Mouse (Mus musculus): ENCODE results near the gene Coq4. TPM values are rescaled to one million over a fixed set of nuclear protein-coding genes. Genes with fewer than 3 reads are reported as not detected.

The Coq4 gene
- polyA plus RNA-seq, 1 experiment from 2014 or later = 31.8 TPM

GRCm38 (mm10) chr2:29802827-29803201 is 15.5 kb downstream of the Coq4 start:
- H3K4me3 ChIP-seq = peak overlapping the region; percentile 88
- no peaks in the 10 kb centered on the region for H3K27me3 ChIP-seq
- ATAC-seq (ENCODE audit: insufficient number of reproducible peaks, insufficient read depth, low FRiP score, low TSS enrichment) = no peak
- H3K4me1 ChIP-seq = peaks cover 7% of the 10 kb centered on the region
- peak overlapping the region; percentile 87 for H3K9ac ChIP-seq
- no peaks in the 10 kb centered on the region for H3K9me3 ChIP-seq
- WGBS = under 1% methylated on average over 39 of the region's 39 CpGs
- H3K36me3 ChIP-seq = peaks cover 38% of the 10 kb centered on the region
- H3K27ac ChIP-seq = peak overlapping the region; percentile 84
- H3K4me2 ChIP-seq (replicated peaks) = peak overlapping the region; percentile 85

DNA sequence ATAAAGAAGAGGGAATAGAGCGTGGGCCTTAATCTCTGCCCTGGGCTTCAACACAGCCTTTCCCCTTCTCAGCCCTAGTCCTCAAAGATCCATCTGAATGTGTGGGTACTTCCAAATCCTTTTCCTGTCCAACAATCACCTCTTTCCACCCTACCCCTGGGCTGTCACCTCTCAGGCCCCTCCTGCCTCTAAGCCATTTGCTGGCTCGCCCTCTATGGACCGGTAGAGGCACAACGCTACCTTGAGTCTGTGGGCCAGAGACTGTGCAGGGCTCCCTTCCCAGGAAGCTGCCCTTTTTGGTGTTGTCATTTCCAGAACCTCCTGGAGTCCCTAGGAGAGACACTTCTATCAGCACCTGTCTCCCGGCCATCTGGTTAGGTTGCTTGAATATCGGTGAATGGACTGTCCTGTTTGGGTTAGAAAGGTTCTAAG is 16.1 kb downstream of the Coq4 start:
- H3K9me3 ChIP-seq = no peaks in the 10 kb centered on the region
- peak overlapping the region; percentile 88 for H3K4me3 ChIP-seq
- H3K36me3 ChIP-seq = peaks cover 44% of the 10 kb centered on the region
- no peak for ATAC-seq (ENCODE audit: insufficient number of reproducible peaks, insufficient read depth, low FRiP score, low TSS enrichment)
- H3K4me2 ChIP-seq (replicated peaks) = peak overlapping the region; percentile 85
- WGBS = 21% methylated on average over 6 of the region's 6 CpGs
- H3K27ac ChIP-seq = peak overlapping the region; percentile 84; the same call in 1 of the 2 replicates
- H3K27me3 ChIP-seq = no peaks in the 10 kb centered on the region
- H3K4me1 ChIP-seq = peaks cover 7% of the 10 kb centered on the region
- H3K9ac ChIP-seq = peak overlapping the region; percentile 87

DNA sequence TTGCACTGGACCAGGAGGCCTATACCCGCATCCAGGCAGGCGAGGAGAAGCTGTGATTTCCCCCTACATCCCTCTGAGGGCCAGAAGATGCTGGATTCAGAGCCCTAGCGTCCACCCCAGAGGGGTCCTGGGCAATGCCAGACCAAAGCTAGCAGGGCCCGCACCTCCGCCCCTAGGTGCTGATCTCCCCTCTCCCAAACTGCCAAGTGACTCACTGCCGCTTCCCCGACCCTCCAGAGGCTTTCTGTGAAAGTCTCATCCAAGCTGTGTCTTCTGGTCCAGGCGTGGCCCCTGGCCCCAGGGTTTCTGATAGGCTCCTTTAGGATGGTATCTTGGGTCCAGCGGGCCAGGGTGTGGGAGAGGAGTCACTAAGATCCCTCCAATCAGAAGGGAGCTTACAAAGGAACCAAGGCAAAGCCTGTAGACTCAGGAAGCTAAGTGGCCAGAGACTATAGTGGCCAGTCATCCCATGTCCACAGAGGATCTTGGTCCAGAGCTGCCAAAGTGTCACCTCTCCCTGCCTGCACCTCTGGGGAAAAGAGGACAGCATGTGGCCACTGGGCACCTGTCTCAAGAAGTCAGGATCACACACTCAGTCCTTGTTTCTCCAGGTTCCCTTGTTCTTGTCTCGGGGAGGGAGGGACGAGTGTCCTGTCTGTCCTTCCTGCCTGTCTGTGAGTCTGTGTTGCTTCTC is 28.5 kb downstream of the Coq4 start:
- Histone ChIP-seq H3K9me3 (no peaks in the 10 kb centered on the region), H3K36me3 (peaks cover 57% of the 10 kb centered on the region), H3K27me3 (no peaks in the 10 kb centered on the region), H3K4me1 (peaks cover 13% of the 10 kb centered on the region; the same call in 1 of the 2 replicates), H3K4me2 (replicated peaks) (no peak overlapping the region), H3K4me3 (no peak overlapping the region), H3K27ac (no peak overlapping the region), H3K9ac (no peak overlapping the region)
- WGBS = 80% methylated on average over 11 of the region's 11 CpGs
- no peak for ATAC-seq (ENCODE audit: insufficient number of reproducible peaks, insufficient read depth, low FRiP score, low TSS enrichment)

DNA sequence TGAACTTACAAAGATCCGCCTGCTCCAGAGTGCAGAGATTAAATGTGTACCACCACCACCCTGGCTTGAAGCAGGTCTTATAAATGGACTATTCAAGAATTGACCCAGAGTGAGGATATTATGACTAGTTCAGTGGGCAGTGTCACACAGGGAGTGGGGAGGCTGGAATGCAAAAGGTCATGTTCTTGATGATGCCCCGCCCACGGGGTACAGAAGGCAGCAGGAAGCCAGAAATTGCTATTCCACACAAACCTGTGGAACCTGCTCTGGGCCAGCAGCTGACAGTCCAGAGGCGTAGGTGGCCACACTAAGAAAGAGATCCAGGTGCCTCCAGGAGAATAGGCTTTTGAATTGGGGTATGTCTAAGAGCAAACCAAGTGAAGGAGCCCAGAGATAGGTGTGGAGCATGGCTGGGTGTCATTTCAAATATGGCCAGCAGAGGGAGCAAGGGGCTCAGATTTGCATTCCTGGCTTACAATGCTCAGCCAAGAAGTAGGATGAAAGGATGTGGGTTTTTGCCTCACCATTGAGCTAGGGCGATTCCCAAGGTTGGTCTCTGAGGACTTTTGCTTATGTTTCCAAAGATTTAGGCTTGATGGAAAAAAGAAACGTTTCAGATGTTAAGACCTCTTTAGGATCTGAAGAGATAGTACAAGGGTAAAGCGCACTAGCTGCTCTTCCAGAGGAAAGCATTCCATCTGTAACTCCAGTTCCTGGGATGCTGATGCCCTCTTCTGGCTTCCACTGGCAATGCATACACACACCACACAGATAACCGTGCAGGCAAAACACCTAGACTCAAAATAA is 30.3 kb downstream of the Coq4 start:
- Histone ChIP-seq H3K4me3 (no peak overlapping the region), H3K27me3 (no peaks in the 10 kb centered on the region), H3K4me2 (replicated peaks) (0 out of 2 replicates have a peak overlapping the region, but pooled peaks have one; percentile 2), H3K9me3 (no peaks in the 10 kb centered on the region), H3K36me3 (peaks cover 39% of the 10 kb centered on the region), H3K4me1 (peaks cover 13% of the 10 kb centered on the region; the same call in 1 of the 2 replicates), H3K9ac (no peak overlapping the region), H3K27ac (no peak overlapping the region)
- WGBS = 34% methylated on average over 8 of the region's 8 CpGs
- ATAC-seq (ENCODE audit: insufficient number of reproducible peaks, insufficient read depth, low FRiP score, low TSS enrichment) = no peak

- peak overlapping the region; percentile 97; the same call in 1 of the 2 replicates for H3K27ac ChIP-seq
- no peaks in the 10 kb centered on the region for H3K9me3 ChIP-seq
- H3K4me2 ChIP-seq (replicated peaks) = peak overlapping the region; percentile 64; the same call in 1 of the 2 replicates
- H3K9ac ChIP-seq = no peak overlapping the region
- WGBS = 12% methylated on average over 2 of the region's 2 CpGs
- ATAC-seq (ENCODE audit: insufficient number of reproducible peaks, insufficient read depth, low FRiP score, low TSS enrichment) = no peak
- H3K27me3 ChIP-seq = no peaks in the 10 kb centered on the region
- H3K4me3 ChIP-seq = no peak overlapping the region
- H3K4me1 ChIP-seq = peaks cover 13% of the 10 kb centered on the region; the same call in 1 of the 2 replicates
- H3K36me3 ChIP-seq = peaks cover 22% of the 10 kb centered on the region
These were observed 32.1 kb downstream of the Coq4 start for GRCm38 (mm10) chr2:29819363-29819762.

DNA sequence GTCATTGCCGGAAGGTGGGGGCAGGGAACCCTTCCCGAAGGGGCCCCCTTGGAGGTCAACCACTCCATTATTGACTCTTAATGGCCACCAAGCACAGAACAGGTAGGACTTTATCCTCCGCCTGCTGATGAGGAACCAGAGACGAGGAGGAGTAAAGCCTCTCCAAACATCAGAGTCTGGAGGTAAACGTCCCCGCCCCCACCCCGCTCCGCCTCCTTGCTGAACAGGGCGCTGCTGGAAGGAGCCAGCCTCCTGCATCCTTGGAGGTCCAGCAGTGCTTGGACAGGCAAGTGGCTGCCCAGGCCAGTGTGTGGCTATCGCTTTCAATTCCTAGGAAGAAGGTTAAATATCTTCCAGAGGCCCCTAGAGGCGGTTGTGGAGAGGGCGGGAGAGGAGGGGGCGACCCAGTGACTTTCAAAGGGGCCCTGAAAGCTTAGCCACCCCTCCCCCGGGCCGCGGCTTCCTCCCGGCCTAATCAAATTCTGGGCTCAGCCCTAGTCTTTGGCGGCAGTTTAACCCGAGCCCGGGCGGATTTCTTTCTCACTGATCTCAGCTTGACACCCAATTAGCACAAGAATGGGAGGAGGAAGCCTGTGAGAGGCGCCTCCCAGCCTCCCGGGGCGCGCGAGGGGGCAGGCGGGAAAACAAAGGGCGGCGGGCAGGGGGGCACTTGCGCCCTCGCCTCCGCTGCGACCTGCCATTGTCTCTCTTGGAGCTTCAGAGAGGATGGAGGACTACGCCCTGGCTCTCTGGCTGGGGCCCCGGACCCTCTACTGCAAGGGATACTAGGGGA is 32.9 kb downstream of the Coq4 start, which contains the start of gene Urm1:
Gene Urm1 (plus strand): TSS at position 51 of the 793 bp plus-strand sequence.
- peak within 1 kb of the TSS; percentile 64 for H3K4me2 ChIP-seq (replicated peaks)
- H3K27me3 ChIP-seq = no peaks in the 10 kb centered on the region
- H3K9ac ChIP-seq = peak within 1 kb of the TSS; percentile 73
- no peaks in the 10 kb centered on the region for H3K9me3 ChIP-seq
- peak within 1 kb of the TSS; percentile 97 for H3K27ac ChIP-seq
- peaks cover 13% of the 10 kb centered on the region; the same call in 1 of the 2 replicates for H3K4me1 ChIP-seq
- WGBS = 1% methylated on average over 35 of the region's 35 CpGs
- H3K36me3 ChIP-seq = peaks cover 13% of the 10 kb centered on the region; the same call in 1 of the 2 replicates
- peak; percentile 63 for ATAC-seq (ENCODE audit: insufficient number of reproducible peaks, insufficient read depth, low FRiP score, low TSS enrichment)
- peak within 1 kb of the TSS; percentile 41 for H3K4me3 ChIP-seq

DNA sequence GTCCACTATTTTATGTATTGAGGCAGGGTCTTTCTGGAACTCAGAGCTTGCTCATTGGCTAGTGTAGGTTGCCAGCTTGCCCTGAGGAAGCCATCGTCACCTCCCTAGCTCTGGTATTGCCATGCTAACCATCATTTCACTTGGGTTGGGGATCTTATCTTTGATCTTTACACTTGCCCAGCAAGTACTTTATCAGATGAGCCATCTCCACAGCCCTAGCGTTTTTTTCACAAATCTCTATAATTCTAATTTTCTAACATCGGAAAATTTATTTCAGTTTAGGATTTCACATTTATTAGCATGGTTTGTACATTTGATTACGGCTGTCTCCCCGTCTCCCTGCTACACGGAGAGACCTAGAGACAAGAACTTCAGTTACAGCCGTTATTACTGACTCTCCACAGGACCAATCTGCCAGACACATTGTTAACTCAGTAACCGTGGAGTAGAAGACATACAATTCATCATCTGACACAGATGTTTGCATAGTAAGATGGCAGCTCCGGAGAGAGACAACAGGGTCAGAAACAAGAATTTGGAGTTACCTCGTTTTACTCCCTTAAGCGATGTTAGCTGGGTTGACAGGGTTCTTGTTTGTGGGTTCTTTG is 39.1 kb downstream of the Coq4 start:
- no peaks in the 10 kb centered on the region for H3K9me3 ChIP-seq
- H3K27ac ChIP-seq = peak overlapping the region; percentile 92
- H3K27me3 ChIP-seq = no peaks in the 10 kb centered on the region
- H3K36me3 ChIP-seq = no peaks in the 10 kb centered on the region
- H3K9ac ChIP-seq = peak overlapping the region; percentile 67
- 15% methylated on average over 11 of the region's 11 CpGs for WGBS
- H3K4me2 ChIP-seq (replicated peaks) = peak overlapping the region; percentile 64
- H3K4me1 ChIP-seq = 0 out of 2 replicates have a peak, but pooled peaks cover 14% of the 10 kb centered on the region
- peak overlapping the region; percentile 90 for H3K4me3 ChIP-seq
- ATAC-seq (ENCODE audit: insufficient number of reproducible peaks, insufficient read depth, low FRiP score, low TSS enrichment) = no peak

DNA sequence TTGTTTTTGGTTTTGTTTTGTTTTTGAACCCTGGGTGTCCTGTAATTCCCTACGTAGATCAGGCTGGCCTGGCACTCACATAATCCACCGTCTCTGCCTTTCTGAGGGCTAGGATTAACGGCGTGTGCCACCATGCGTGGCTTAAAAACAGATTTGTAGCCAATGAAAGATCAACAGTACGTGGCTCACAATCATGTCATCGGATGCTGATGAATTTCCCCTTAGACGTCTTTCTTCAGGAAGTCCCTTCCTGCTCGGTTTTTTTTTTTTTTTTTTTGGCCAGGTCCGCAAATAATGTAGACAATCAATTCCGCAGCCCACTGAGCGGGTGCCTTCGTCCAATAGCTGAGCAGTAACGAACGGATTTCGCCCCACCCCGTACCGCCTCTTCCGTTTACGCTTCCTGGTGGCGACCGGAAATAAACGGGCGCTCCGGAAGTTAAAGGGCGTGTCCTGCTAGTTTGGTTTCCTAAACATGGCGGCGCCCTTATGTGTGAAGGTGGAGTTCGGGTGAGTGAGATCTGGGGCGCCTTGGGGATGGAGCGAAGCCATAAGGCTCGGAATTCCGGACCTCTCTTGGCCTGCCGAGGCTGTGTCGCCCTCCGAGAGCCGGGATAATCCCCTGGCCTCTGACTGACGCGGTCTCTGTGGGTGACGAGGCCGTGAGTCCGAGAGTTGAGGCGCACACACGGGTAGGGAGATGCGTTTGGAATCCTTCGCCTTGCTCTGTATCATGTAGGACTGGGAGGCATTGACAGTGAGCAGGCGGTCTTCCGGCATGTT is 39.8 kb downstream of the Coq4 start:
- H3K4me3 ChIP-seq = peak overlapping the region; percentile 90
- under 1% methylated on average over 48 of the region's 48 CpGs for WGBS
- H3K9me3 ChIP-seq = no peaks in the 10 kb centered on the region
- H3K36me3 ChIP-seq = no peaks in the 10 kb centered on the region
- H3K4me1 ChIP-seq = 0 out of 2 replicates have a peak, but pooled peaks cover 14% of the 10 kb centered on the region
- peak overlapping the region; percentile 92 for H3K27ac ChIP-seq
- peak overlapping the region; percentile 88 for H3K4me2 ChIP-seq (replicated peaks)
- H3K9ac ChIP-seq = peak overlapping the region; percentile 79
- no peaks in the 10 kb centered on the region for H3K27me3 ChIP-seq
- ATAC-seq (ENCODE audit: insufficient number of reproducible peaks, insufficient read depth, low FRiP score, low TSS enrichment) = peak; percentile 91

GRCm38 (mm10) chr2:29827709-29828024 is 40.4 kb downstream of the Coq4 start:
- H3K4me3 ChIP-seq = peak overlapping the region; percentile 90
- H3K4me1 ChIP-seq = 0 out of 2 replicates have a peak, but pooled peaks cover 14% of the 10 kb centered on the region
- peaks cover 2% of the 10 kb centered on the region; the same call in 1 of the 2 replicates for H3K36me3 ChIP-seq
- no peaks in the 10 kb centered on the region for H3K27me3 ChIP-seq
- H3K9ac ChIP-seq = peak overlapping the region; percentile 79
- H3K27ac ChIP-seq = peak overlapping the region; percentile 20; the same call in 1 of the 2 replicates
- 4% methylated on average over 12 of the region's 12 CpGs for WGBS
- no peaks in the 10 kb centered on the region for H3K9me3 ChIP-seq
- ATAC-seq (ENCODE audit: insufficient number of reproducible peaks, insufficient read depth, low FRiP score, low TSS enrichment) = 0 out of 2 replicates have a peak, but pooled peaks have one; percentile 5
- peak overlapping the region; percentile 88 for H3K4me2 ChIP-seq (replicated peaks)

DNA sequence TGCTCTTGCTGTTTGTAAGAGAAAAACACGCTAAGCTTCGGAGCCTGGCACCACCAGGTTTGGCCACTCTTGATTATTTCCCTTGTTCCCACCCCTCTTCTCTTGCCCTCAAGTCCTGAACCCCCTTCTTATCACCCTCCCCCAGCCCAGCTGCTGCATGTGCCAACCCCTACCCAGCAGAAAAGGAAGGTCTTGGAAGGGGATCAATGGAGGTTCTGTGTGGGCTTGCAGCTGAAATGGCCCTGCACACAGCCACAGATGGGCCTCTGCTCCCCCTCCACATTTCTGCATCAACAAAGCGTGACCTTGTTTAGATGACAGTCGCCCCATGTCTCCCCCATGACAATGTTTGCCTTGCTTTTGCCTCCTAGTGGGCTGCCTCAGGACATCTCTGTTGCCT is 43.8 kb downstream of the Coq4 start:
- Histone ChIP-seq H3K9me3 (no peaks in the 10 kb centered on the region), H3K36me3 (peaks cover 24% of the 10 kb centered on the region)

More for the DNA sequence above, 43.8 kb downstream of the Coq4 start:
- no peak for ATAC-seq (ENCODE audit: insufficient number of reproducible peaks, insufficient read depth, low FRiP score, low TSS enrichment)
- H3K4me1 ChIP-seq = 0 out of 2 replicates have a peak, but pooled peaks cover 12% of the 10 kb centered on the region
- H3K27ac ChIP-seq = no peak overlapping the region
- H3K27me3 ChIP-seq = no peaks in the 10 kb centered on the region
- H3K9ac ChIP-seq = no peak overlapping the region
- H3K4me2 ChIP-seq (replicated peaks) = no peak overlapping the region
- H3K4me3 ChIP-seq = no peak overlapping the region
- 79% methylated on average over 4 of the region's 4 CpGs for WGBS

All from embryonic facial prominence, embryonic 12.5 days (tissue).